Mouse (Mus musculus) olfactory bulb, adult 2 months (tissue): Measurements from ENCODE around the gene Zfhx3.

Experiments
- CTCF ChIP-seq: fragments of 200-500 bp; IDR thresholded peaks from 2 replicates; pipeline ENCODE4 v1.5.1; 2012; ENCODE audit warnings: low read depth, mild to moderate bottlenecking, low read length, moderate library complexity; ENCODE audit not compliant: insufficient read depth
- POLR2A ChIP-seq: fragments of 200-500 bp; IDR thresholded peaks from 2 replicates; pipeline ENCODE4 v1.6.1; 2012; ENCODE audit warnings: mild to moderate bottlenecking, low read depth, low read length, moderate library complexity; ENCODE audit not compliant: insufficient read depth

GRCm38 (mm10) chr8:108579808-108580207 lies 637.4 kb downstream of the Zfhx3 start:
- TF ChIP-seq CTCF (no peak), POLR2A (no peak)
